Mouse (Mus musculus): ENCODE data around the gene Epm2a. TPM values are rescaled to one million over a fixed set of nuclear protein-coding genes. Genes with fewer than 3 reads are reported as not detected.

The Epm2a gene
- total RNA-seq, 2 experiments from 2014 or later: 16.9 to 18.7 TPM

DNA sequence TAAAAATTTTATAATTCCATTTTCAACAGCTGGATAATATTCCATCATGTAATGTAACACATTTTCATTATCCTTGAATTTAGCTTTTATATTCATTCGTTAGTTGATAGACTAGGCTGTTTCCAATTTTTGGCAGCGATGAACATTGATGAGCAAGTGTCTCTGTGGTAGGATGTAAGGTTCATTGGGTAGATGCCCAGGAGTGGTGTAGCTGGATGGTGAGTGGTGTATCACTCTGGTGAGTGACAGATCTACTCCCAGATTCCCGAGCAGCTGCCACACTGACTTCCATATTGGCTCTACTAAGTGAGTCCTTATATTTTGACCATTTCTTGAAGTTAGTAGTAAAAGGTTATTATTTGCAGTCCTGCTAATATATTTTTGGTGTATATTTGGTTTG is 76.9 kb downstream of the Epm2a start:
- intact Hi-C loops (cut with DNase I): no loop called here
- DNase-seq: no peak

- no peak for DNase-seq
- intact Hi-C loops (cut with DNase I): no loop called here
Observed at GRCm38 (mm10) chr10:11429059-11429812, 86.0 kb downstream of the Epm2a start.

DNA sequence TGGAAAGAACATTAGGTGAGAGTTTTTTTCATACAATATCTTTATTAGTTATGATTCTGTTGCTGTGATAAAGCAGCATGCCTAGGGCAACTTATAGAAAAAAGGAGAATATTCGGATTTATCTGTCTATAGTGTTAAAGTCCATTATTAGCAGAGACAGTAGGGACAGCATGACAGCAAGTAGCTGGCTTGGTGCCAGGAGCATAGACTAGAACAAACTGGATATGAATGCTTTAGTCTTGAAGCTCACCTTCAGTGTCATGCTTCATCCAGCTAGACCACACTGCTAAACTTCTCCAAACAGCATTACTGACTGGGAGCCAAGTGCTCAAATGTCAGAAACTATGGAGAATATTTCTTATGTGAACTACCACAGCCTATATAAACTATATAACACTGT is 93.8 kb downstream of the Epm2a start:
- intact Hi-C loops (cut with DNase I): no loop called here
- no peak for DNase-seq

GRCm38 (mm10) chr10:11438461-11438860 is 95.3 kb downstream of the Epm2a start:
- intact Hi-C loops (cut with DNase I): no loop called here

GRCm38 (mm10) chr10:11439342-11439741 is 96.1 kb downstream of the Epm2a start:
- intact Hi-C loops (cut with DNase I): no loop called here
- DNase-seq: no peak

More at GRCm38 (mm10) chr10:11438461-11438860, 95.3 kb downstream of the Epm2a start:
- no peak for DNase-seq

- DNase-seq: peak; percentile 73 to 85
- intact Hi-C loops (cut with DNase I): loop anchor here (2.0 kb wide), 1 partner anchor 1163 kb away; no protein-coding TSS in a partner anchor
Observed at GRCm38 (mm10) chr10:11449556-11450305, 106.5 kb downstream of the Epm2a start.

DNA sequence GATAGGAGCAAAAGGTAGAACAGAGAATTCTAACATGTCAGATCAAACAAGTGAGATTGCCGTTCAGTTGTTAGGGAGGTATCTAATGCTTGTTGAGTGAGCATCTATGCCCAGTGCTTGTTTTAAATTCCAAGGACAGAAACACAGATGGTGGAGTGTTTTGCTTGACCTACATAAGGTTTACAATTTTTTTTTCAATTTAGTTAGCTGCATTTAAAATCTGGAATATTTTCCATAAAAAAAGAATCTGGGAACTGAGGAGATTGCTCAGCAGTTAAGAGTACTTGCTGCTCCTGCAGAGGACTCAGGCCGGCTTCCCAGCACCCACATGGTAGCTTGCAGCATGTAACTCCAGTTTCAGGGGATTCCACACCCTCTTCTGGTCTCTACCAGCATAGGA is 109.3 kb downstream of the Epm2a start:
- no peak for DNase-seq
- intact Hi-C loops (cut with DNase I): no loop called here

GRCm38 (mm10) chr10:11457445-11457844 is 114.2 kb downstream of the Epm2a start:
- no peak for DNase-seq
- intact Hi-C loops (cut with DNase I): loop anchor here (5.0 kb wide), 1 partner anchor 95 kb away; no protein-coding TSS in a partner anchor

DNA sequence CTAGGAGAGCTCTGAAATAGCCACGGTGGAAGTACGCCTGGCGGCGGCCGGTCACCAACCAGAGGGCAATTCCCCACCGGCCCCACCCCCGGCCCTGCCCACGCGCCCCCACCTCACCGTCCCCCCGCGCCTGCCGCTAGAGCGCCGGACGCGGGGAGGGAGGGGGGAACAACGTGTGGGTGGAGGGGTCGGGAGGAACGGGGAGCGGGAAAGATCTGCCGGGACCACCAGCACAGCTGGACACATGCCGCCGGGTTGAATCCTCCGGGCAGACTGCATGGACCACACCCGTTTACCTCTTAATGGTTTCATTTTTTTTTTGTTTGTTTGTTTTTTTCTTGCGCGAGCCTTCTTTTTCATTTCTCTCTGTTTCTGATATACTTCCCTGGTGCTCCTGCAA is 148.8 kb downstream of the Epm2a start:
- intact Hi-C loops (cut with DNase I): no loop called here
- peak; percentile 17 to 57 for DNase-seq

Other genes with a start within 250 kb of the Epm2a start
- 10 to 100 TPM; 12.4 to 17.2 TPM for gene Shprh, start 194.0 kb upstream of the Epm2a start, total RNA-seq (2021)
- gene Fbxo30, start 62.1 kb upstream of the Epm2a start, total RNA-seq (2021): 10 to 100 TPM; 25.7 to 27.1 TPM